Mouse (Mus musculus): ENCODE data around the gene Olfr924. TPM values are rescaled to one million over a fixed set of nuclear protein-coding genes. Genes with fewer than 3 reads are reported as not detected.

Olfr924 gene
- polyA plus RNA-seq, 1 experiment from 2014 or later = not detected

Other genes with a start within 250 kb of the Olfr924 start
- gene Olfr914, start 239.3 kb upstream of the Olfr924 start, polyA plus RNA-seq (2015; fragmentation: Nextera tagmentation; extraction: Ambion mirVana) = not detected in 2 replicates
- gene Olfr916, start 184.6 kb upstream of the Olfr924 start, polyA plus RNA-seq (2015; fragmentation: Nextera tagmentation; extraction: Ambion mirVana) = not detected in 2 replicates
- not detected in 2 replicates for gene Olfr917, start 178.6 kb upstream of the Olfr924 start, polyA plus RNA-seq (2015; fragmentation: Nextera tagmentation; extraction: Ambion mirVana)
- not detected in 2 replicates for gene Olfr918, start 169.8 kb upstream of the Olfr924 start, polyA plus RNA-seq (2015; fragmentation: Nextera tagmentation; extraction: Ambion mirVana)
- gene Olfr919, start 140.8 kb upstream of the Olfr924 start, polyA plus RNA-seq (2015; fragmentation: Nextera tagmentation; extraction: Ambion mirVana) = not detected in 2 replicates
- gene Vwa5a, start 126.2 kb upstream of the Olfr924 start, polyA plus RNA-seq (2015; fragmentation: Nextera tagmentation; extraction: Ambion mirVana) = 21.1 and 25.4 TPM in 2 replicates
- gene Olfr920, start 92.2 kb upstream of the Olfr924 start, polyA plus RNA-seq (2015; fragmentation: Nextera tagmentation; extraction: Ambion mirVana) = not detected in 2 replicates
- not detected in 2 replicates for gene Olfr921, start 71.4 kb upstream of the Olfr924 start, polyA plus RNA-seq (2015; fragmentation: Nextera tagmentation; extraction: Ambion mirVana)
- gene Olfr922, start 29.8 kb upstream of the Olfr924 start, polyA plus RNA-seq (2015; fragmentation: Nextera tagmentation; extraction: Ambion mirVana) = not detected in 2 replicates
- gene Olfr923, start 17.9 kb upstream of the Olfr924 start, polyA plus RNA-seq (2015; fragmentation: Nextera tagmentation; extraction: Ambion mirVana) = not detected in 2 replicates
- not detected in 2 replicates for gene Olfr26, start 10.6 kb downstream of the Olfr924 start, polyA plus RNA-seq (2015; fragmentation: Nextera tagmentation; extraction: Ambion mirVana)
- not detected in 2 replicates for gene Olfr926, start 32.7 kb downstream of the Olfr924 start, polyA plus RNA-seq (2015; fragmentation: Nextera tagmentation; extraction: Ambion mirVana)
- gene Olfr930, start 85.4 kb downstream of the Olfr924 start, polyA plus RNA-seq (2015; fragmentation: Nextera tagmentation; extraction: Ambion mirVana) = not detected in 2 replicates
- not detected in 2 replicates for gene Olfr933, start 127.9 kb downstream of the Olfr924 start, polyA plus RNA-seq (2015; fragmentation: Nextera tagmentation; extraction: Ambion mirVana)
- gene Olfr934, start 143.9 kb downstream of the Olfr924 start, polyA plus RNA-seq (2015; fragmentation: Nextera tagmentation; extraction: Ambion mirVana) = not detected in 2 replicates
- gene Olfr935, start 155.2 kb downstream of the Olfr924 start, polyA plus RNA-seq (2015; fragmentation: Nextera tagmentation; extraction: Ambion mirVana) = not detected in 2 replicates
- not detected in 2 replicates for gene Olfr146, start 178.9 kb downstream of the Olfr924 start, polyA plus RNA-seq (2015; fragmentation: Nextera tagmentation; extraction: Ambion mirVana)
- not detected in 2 replicates for gene Olfr937, start 220.5 kb downstream of the Olfr924 start, polyA plus RNA-seq (2015; fragmentation: Nextera tagmentation; extraction: Ambion mirVana)
- gene Olfr938, start 234.4 kb downstream of the Olfr924 start, polyA plus RNA-seq (2015; fragmentation: Nextera tagmentation; extraction: Ambion mirVana) = not detected in 2 replicates

Measured in lung, embryonic 16.5 days (tissue).